ENCODE assay signal across 18 mouse cellular contexts in the genomic region with DNA sequence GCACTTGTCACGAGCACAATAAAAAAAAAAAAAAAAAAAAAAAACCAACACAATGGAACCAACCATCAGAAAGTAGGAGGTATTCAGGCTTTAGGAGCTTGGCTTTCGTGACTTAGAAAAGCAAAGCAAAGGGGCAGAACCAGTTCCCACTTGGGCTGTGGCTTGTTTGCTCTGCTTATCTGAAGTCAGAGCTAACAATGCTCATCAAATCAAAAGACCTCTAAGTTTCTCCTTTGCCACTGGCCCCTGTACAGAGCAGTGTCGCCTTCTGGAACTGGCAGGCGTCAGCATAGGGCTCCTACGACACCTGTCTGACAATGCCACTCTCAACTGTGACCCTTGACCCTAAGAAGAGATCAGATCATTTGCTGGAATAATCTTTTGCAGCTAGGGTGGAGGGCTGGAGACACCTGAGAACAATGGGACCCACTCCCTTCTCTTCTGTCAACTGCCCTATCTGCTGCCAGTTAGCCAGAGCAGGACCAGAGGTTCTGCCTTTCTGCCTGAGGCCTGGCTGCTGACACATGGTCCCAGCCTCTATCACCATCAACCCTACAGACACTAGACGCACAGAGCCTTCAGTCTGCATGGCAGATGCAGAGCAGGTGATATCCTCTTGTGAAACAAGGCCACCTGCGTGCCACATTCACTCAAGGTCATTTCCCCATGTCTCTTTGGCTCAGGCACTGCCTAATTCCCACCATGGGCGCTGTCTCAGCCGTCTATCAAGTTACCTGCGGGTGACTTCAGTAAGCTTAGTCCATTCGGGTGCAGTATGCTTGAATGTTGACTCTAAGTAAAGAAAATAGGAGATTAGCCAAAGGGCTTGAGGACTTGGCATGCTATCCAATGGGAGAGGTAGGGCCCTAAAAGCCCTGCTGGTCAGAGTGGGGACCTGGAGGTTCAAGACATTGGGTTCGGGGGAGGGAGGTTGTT.
DNase-seq lines count a peak whose midpoint lies in the region; ATAC-seq lines count a peak whose summit lies in the region.
"Had no signal": no experiment of that assay in that cellular context is flagged by ENCODE, and none has a peak within 500 bp of the region (broad histone marks: within the 10 kb centered on the region; RNA-seq: fewer than 3 reads in every experiment).

No protein-coding gene starts in this region.

- no peak for ATAC-seq in forebrain, embryonic 12.5 days (ENCODE audit: low FRiP score)
- peak; percentile 79 for ATAC-seq in lung, embryonic 16.5 days (ENCODE audit: low read depth)
- peak; percentile 84 for ATAC-seq in intestine, embryonic 14.5 days (replicated peaks; ENCODE audit: low FRiP score, low TSS enrichment, low read depth)
- peak; percentile 91 for ATAC-seq in stomach, embryonic 14.5 days (ENCODE audit: insufficient number of reproducible peaks, insufficient read depth, low FRiP score, low read depth)
- ATAC-seq in monocyte, adult 5-6 weeks (replicated peaks; ENCODE audit: insufficient number of reproducible peaks, low FRiP score, low TSS enrichment, poor library complexity, severe bottlenecking): no peak
- ATAC-seq: midbrain, embryonic 13.5 days had no signal

- H3K9ac ChIP-seq in forebrain, embryonic 12.5 days: no peak overlapping the region
- H3K9ac ChIP-seq in lung, embryonic 16.5 days (ENCODE audit: low read length): no peak overlapping the region
- no peak overlapping the region for H3K9ac ChIP-seq in intestine, embryonic 14.5 days (ENCODE audit: low read length)
- no peak overlapping the region for H3K9ac ChIP-seq in stomach, embryonic 14.5 days (replicated peaks; ENCODE audit: low read depth, low read length)
- H3K9ac ChIP-seq: embryonic facial prominence, embryonic 12.5 days; kidney, embryonic 15.5 days; midbrain, embryonic 13.5 days had no signal

- no peak for DNase-seq in forebrain, embryonic 10.5 days (ENCODE audit: extremely low spot score, low spot score)
- DNase-seq in lung, postnatal 4 days: no peak
- DNase-seq in intestine, embryonic 14.5 days (ENCODE audit: low spot score): no peak
- no peak for DNase-seq in natural killer cell, adult 2 months (ENCODE audit: low spot score in 2 of 2)
- DNase-seq: adrenal gland, adult 2 months; layer of hippocampus, postnatal 36 days; thymus, postnatal 4 days had no signal

- H3K4me3 ChIP-seq in forebrain, embryonic 10.5 days: no peak overlapping the region
- no peak overlapping the region for H3K4me3 ChIP-seq in forebrain, embryonic 12.5 days (replicated peaks)
- H3K4me3 ChIP-seq in lung, embryonic 16.5 days (ENCODE audit: low read length): no peak overlapping the region
- H3K4me3 ChIP-seq in intestine, embryonic 14.5 days (ENCODE audit: low read depth, low read length): no peak overlapping the region
- no peak overlapping the region for H3K4me3 ChIP-seq in stomach, embryonic 14.5 days (ENCODE audit: low read depth, low read length)
- H3K4me3 ChIP-seq: embryonic facial prominence, embryonic 12.5 days; kidney, embryonic 15.5 days; midbrain, embryonic 13.5 days had no signal

- peaks cover 50% of the 10 kb centered on the region for H3K4me1 ChIP-seq in forebrain, embryonic 10.5 days
- H3K4me1 ChIP-seq in forebrain, embryonic 12.5 days: peaks cover 13% of the 10 kb centered on the region
- H3K4me1 ChIP-seq in lung, embryonic 16.5 days (replicated peaks; ENCODE audit: control insufficient read depth, insufficient read depth, low read length): peaks cover 10% of the 10 kb centered on the region
- H3K4me1 ChIP-seq in intestine, embryonic 14.5 days (replicated peaks; ENCODE audit: control insufficient read depth, insufficient read depth, low read length): peaks cover 10% of the 10 kb centered on the region; the same call in 1 of the 2 replicates
- peaks cover 8% of the 10 kb centered on the region; the same call in 1 of the 2 replicates for H3K4me1 ChIP-seq in stomach, embryonic 14.5 days (ENCODE audit: control insufficient read depth, insufficient read depth, low read length)

- H3K27me3 ChIP-seq in forebrain, embryonic 10.5 days (ENCODE audit: poor library complexity, severe bottlenecking): peaks cover 18% of the 10 kb centered on the region
- H3K27me3 ChIP-seq in forebrain, embryonic 12.5 days: 0 out of 2 replicates have a peak, but pooled peaks cover 3% of the 10 kb centered on the region
- H3K27me3 ChIP-seq in lung, embryonic 16.5 days (ENCODE audit: control insufficient read depth, insufficient read depth, low read depth, low read length): no peaks in the 10 kb centered on the region
- H3K27me3 ChIP-seq in intestine, embryonic 14.5 days (replicated peaks; ENCODE audit: control insufficient read depth, insufficient read depth, low read length): no peaks in the 10 kb centered on the region
- H3K27me3 ChIP-seq in stomach, embryonic 14.5 days (ENCODE audit: control insufficient read depth, insufficient read depth, low read length): no peaks in the 10 kb centered on the region
- H3K27me3 ChIP-seq: CH12.LX; midbrain, embryonic 13.5 days had no signal

- H3K4me2 ChIP-seq in forebrain, embryonic 12.5 days: no peak overlapping the region
- no peak overlapping the region for H3K4me2 ChIP-seq in lung, embryonic 16.5 days (ENCODE audit: low read depth, low read length)
- H3K4me2 ChIP-seq in intestine, embryonic 14.5 days (ENCODE audit: low read length): no peak overlapping the region
- H3K4me2 ChIP-seq in stomach, embryonic 14.5 days (replicated peaks; ENCODE audit: low read depth, low read length): no peak overlapping the region
- H3K4me2 ChIP-seq: embryonic facial prominence, embryonic 12.5 days; heart, embryonic 11.5 days; kidney, embryonic 15.5 days; liver, embryonic 11.5 days; midbrain, embryonic 13.5 days had no signal

- H3K36me3 ChIP-seq in forebrain, embryonic 10.5 days (replicated peaks): no peaks in the 10 kb centered on the region
- H3K36me3 ChIP-seq in forebrain, embryonic 12.5 days (replicated peaks): no peaks in the 10 kb centered on the region
- H3K36me3 ChIP-seq in lung, embryonic 16.5 days (ENCODE audit: control insufficient read depth, insufficient read depth, low read length): no peaks in the 10 kb centered on the region
- H3K36me3 ChIP-seq in intestine, embryonic 14.5 days (ENCODE audit: control insufficient read depth, insufficient read depth, low read length): no peaks in the 10 kb centered on the region
- H3K36me3 ChIP-seq in stomach, embryonic 14.5 days (ENCODE audit: control insufficient read depth, insufficient read depth, low read length): no peaks in the 10 kb centered on the region
- H3K36me3 ChIP-seq: embryonic facial prominence, embryonic 12.5 days; kidney, embryonic 15.5 days; midbrain, embryonic 13.5 days had no signal

- 61% methylated on average over 12 of the region's 12 CpGs for WGBS in forebrain, embryonic 10.5 days
- WGBS in forebrain, embryonic 12.5 days: 64% methylated on average over 12 of the region's 12 CpGs
- WGBS in lung, embryonic 16.5 days: 53% methylated on average over 12 of the region's 12 CpGs
- WGBS in intestine, embryonic 14.5 days: 69% methylated on average over 12 of the region's 12 CpGs
- whole genome bisulfite sequencing in stomach, embryonic 14.5 days: 67% methylated on average over 12 of the region's 12 CpGs

- H3K9me3 ChIP-seq in forebrain, embryonic 10.5 days: no peaks in the 10 kb centered on the region
- H3K9me3 ChIP-seq in forebrain, embryonic 12.5 days: no peaks in the 10 kb centered on the region
- H3K9me3 ChIP-seq in lung, embryonic 16.5 days (ENCODE audit: control insufficient read depth, low read length): no peaks in the 10 kb centered on the region
- H3K9me3 ChIP-seq in intestine, embryonic 14.5 days (ENCODE audit: control insufficient read depth, low read length): no peaks in the 10 kb centered on the region
- no peaks in the 10 kb centered on the region for H3K9me3 ChIP-seq in stomach, embryonic 14.5 days (ENCODE audit: control insufficient read depth, low read depth, low read length)
- H3K9me3 ChIP-seq: embryonic facial prominence, embryonic 12.5 days; kidney, embryonic 15.5 days; midbrain, embryonic 13.5 days had no signal

- peak overlapping the region; percentile 46; the same call in 1 of the 2 replicates for H3K27ac ChIP-seq in forebrain, embryonic 10.5 days
- H3K27ac ChIP-seq in forebrain, embryonic 12.5 days: no peak overlapping the region
- peak overlapping the region; percentile 67 for H3K27ac ChIP-seq in lung, embryonic 16.5 days (ENCODE audit: low read length)
- H3K27ac ChIP-seq in intestine, embryonic 14.5 days (ENCODE audit: low read depth): peak overlapping the region; percentile 5; the same call in 1 of the 2 replicates
- H3K27ac ChIP-seq in stomach, embryonic 14.5 days (ENCODE audit: low read length): peak overlapping the region; percentile 84
- H3K27ac ChIP-seq: embryonic facial prominence, embryonic 12.5 days; kidney, embryonic 15.5 days; macrophage; midbrain, embryonic 13.5 days had no signal

Comparison
In these comparisons a context has a peak if more than half of its experiments do, and no peak if none do; other contexts are left out.
1. ATAC-seq: peak in lung, embryonic 16.5 days (single experiment), intestine, embryonic 14.5 days (single experiment) and stomach, embryonic 14.5 days (single experiment); none in forebrain, embryonic 12.5 days (single experiment) and monocyte, adult 5-6 weeks (single experiment).